Mouse (Mus musculus): ENCODE results near the gene Flt3. TPM values are rescaled to one million over a fixed set of nuclear protein-coding genes. Genes with fewer than 3 reads are reported as not detected.

Gene Flt3
- total RNA-seq, 2 experiments from 2014 or later: 4.7 to 5.3 TPM

- intact Hi-C loops (cut with DNase I): loop anchor here (1.0 to 5.0 kb wide), 6 partner anchors 92 to 642 kb away; partner anchors contain the start of gene Flt1
- DNase-seq (ENCODE audit: low spot score in 2 of 2): peak in 1 of 2 experiments; percentile 50
Observed at GRCm38 (mm10) chr5:147319653-147320052, 80.6 kb downstream of the Flt3 start.

GRCm38 (mm10) chr5:147317991-147318390, 82.3 kb downstream of the Flt3 start:
- intact Hi-C loops (cut with DNase I): loop anchor here (2.0 to 5.0 kb wide), 4 partner anchors 91 to 641 kb away; partner anchors contain the start of gene Flt1
- DNase-seq (ENCODE audit: low spot score in 2 of 2): no peak

GRCm38 (mm10) chr5:147317321-147317720, 83.0 kb downstream of the Flt3 start:
- DNase-seq (ENCODE audit: low spot score in 2 of 2): no peak
- intact Hi-C loops (cut with DNase I): loop anchor here (5.0 kb wide), 3 partner anchors 90 to 640 kb away; partner anchors contain the start of gene Flt1

- DNase-seq (ENCODE audit: low spot score in 2 of 2): no peak
- intact Hi-C loops (cut with DNase I): loop anchor here (5.0 kb wide), 3 partner anchors 88 to 638 kb away; partner anchors contain the start of gene Flt1
Observed at GRCm38 (mm10) chr5:147315432-147316075, 84.7 kb downstream of the Flt3 start.

DNA sequence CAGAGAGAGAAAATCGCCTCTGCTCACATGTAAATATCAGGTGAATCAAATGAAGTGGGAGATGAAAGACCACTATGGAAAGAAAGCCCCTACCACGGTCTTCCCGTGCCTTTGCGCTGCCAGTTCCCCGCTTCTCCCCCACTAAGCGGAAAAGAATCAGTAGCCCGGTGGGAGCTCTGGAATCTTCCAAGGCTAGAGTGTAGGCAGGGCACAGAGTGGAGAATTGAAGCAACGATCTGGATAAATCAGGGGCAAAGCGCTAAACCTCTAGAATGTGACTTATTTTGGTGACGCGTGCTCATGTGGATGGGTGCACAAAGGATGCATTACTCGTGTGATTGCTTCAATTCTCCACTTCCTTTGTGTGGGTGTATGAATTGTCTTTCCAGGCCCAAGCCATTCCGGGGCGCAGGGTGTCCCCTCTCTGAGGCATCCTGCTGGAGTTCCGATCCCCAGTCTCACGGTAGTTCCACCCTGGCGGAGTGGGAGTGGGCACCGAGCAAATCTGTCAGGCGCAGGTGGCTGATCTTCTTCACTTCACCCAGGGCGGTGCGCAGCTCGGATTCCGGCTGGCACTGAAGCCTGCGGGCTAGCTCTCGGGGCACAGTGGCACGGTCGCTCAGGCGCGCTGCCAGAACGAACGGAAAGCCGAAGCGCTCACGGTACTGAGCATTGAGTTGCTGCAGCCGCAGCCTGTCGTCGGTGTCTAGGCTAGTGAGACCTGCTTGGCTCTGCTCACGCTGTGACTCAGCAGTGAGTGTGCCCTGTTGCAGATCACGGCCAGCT, 85.5 kb downstream of the Flt3 start:
- intact Hi-C loops (cut with DNase I): loop anchor here (5.0 kb wide), 4 partner anchors 38 to 638 kb away; partner anchors contain the start of gene Flt1
- no peak for DNase-seq (ENCODE audit: low spot score in 2 of 2)

DNA sequence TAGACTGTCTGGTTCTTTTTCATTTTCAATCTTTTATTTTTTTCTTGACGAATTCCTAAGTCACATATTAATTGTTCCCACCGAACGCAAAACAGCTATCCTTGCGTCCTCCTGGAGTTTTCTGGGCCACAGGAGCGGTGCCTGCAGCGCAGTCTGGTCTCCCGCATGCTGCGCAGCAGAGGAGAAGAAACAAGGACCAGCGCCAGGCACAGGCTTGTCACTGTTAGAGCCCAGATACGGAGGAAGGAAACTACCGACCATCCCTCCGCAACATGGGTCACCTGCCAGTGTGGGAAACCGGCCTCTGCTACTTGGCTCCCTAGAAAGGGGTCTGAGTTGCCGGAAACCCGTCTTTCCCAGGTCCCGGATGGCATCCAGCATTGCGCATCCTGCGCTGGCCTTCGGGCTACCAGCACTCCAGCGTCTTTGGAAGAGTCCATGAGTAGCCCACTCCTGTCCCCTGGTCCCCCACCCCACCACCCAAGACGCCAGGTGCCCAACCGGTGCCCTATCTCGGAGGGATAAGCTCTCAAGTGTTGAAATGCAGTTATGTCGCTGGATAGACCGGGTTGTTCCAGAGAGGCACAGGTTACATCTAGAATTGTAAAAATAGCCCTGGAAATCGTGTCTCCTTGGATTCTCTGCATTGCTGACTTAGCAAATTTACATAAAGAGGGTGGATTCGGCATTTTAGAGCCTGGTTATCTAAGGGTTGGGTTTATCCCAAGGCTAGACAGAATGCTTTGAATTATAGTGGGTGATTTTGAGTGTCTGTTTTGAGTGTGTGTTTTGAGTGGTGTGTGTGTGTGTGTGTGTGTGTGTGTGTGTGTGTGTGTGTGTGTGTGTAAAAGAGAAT, 87.2 kb downstream of the Flt3 start:
- intact Hi-C loops (cut with DNase I): loop anchor here (5.0 kb wide), 1 partner anchor 36 kb away; no protein-coding TSS in a partner anchor
- no peak for DNase-seq (ENCODE audit: low spot score in 2 of 2)

GRCm38 (mm10) chr5:147309786-147310185, 90.5 kb downstream of the Flt3 start:
- intact Hi-C loops (cut with DNase I): loop anchor here (5.0 kb wide), 1 partner anchor 32 kb away; no protein-coding TSS in a partner anchor
- no peak for DNase-seq (ENCODE audit: low spot score in 2 of 2)

DNA sequence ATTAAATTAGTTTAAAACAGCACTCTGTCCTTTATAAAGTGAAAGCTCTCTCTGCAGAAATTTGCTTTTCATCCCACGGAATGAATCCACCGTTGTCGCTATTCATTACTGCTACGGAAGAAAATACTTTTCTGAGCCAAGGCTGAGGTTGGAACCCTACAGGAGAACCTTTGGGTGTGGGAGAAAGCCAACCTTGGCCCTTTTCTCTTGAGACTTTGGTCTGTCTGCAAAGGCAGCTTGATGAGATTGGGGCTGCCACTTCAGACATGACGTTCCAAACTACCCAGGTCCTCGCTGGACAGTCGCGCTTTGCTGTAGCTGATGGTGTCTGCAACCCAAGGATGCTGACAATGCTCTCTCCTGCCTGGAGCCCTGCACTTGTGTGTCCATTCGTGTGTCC, 91.8 kb downstream of the Flt3 start:
- DNase-seq (ENCODE audit: low spot score in 2 of 2): no peak
- intact Hi-C loops (cut with DNase I): no loop called here

GRCm38 (mm10) chr5:147307398-147307785, 92.9 kb downstream of the Flt3 start:
- intact Hi-C loops (cut with DNase I): no loop called here
- no peak for DNase-seq (ENCODE audit: low spot score in 2 of 2)

- DNase-seq (ENCODE audit: low spot score in 2 of 2): no peak
- intact Hi-C loops (cut with DNase I): no loop called here
Observed at GRCm38 (mm10) chr5:147306638-147307397, 93.5 kb downstream of the Flt3 start, which contains the start of gene Cdx2. TSS of gene Cdx2 (minus strand) at chr5:147307270.

- no peak for DNase-seq (ENCODE audit: low spot score in 2 of 2)
- intact Hi-C loops (cut with DNase I): loop anchor here (2.0 kb wide), 1 partner anchor 119 kb away; no protein-coding TSS in a partner anchor
Observed at GRCm38 (mm10) chr5:147305856-147306637, 94.2 kb downstream of the Flt3 start.

DNA sequence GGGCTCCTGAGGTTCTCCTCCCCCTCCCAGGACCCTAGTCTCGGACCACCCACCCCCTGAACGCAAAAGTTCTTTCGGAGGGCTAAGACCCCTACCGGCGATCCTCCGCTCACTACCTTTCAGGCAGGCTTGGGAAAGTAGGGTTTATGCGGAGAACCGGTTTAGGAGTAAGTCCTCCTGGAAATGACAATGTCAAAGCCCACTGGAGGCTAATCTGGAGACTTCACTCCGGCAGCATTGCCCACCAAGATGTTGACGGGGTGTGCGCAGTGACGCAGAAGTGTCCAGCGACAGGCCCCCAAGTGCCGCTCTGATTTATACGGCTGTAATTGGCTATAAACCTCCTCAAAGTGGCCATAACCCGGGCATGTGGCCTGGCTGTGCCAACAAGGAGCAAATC, 95.1 kb downstream of the Flt3 start:
- intact Hi-C loops (cut with DNase I): loop anchor here (2.0 kb wide), 1 partner anchor 118 kb away; no protein-coding TSS in a partner anchor
- DNase-seq (ENCODE audit: low spot score in 2 of 2): no peak

GRCm38 (mm10) chr5:147304276-147305155, 95.8 kb downstream of the Flt3 start:
- intact Hi-C loops (cut with DNase I): loop anchor here (2.0 to 5.0 kb wide), 2 partner anchors 37 to 118 kb away; partner anchors contain the start of gene Pdx1
- DNase-seq (ENCODE audit: low spot score in 2 of 2): no peak

DNA sequence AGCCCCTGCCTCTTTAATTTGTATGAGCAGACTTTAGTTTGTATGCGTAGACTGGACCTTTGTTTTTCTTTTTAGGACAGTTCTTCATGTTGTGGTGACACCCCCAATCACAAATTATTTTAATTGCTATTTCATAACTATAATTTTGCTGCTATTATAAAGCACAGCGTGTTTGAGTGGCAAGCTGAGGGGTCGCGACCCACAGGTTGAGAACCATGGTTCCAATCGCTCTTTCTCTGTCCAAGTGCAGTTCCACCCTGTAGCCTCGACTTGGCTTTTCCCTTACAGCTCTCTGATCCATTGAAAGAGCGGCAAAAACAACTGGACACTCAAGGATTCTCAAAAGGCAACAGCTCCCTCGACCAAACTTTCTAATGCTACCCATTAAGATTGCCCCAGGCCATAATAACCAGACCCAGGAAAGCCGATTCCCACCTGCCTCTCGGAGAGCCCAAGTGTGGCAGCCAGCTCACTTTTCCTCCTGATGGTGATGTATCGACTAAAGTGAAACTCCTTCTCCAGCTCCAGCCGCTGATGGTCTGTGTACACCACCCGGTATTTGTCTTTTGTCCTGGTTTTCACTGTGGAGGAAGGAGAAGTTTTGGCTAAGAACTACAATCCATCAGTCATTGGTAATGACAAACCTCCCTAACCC, 97.4 kb downstream of the Flt3 start:
- DNase-seq (ENCODE audit: low spot score in 2 of 2): no peak
- intact Hi-C loops (cut with DNase I): loop anchor here (2.0 to 5.0 kb wide), 2 partner anchors 36 to 422 kb away; partner anchors contain the start of gene Pdx1

- intact Hi-C loops (cut with DNase I): loop anchor here (2.0 to 5.0 kb wide), 2 partner anchors 35 to 423 kb away; partner anchors contain the start of gene Pdx1
Observed at GRCm38 (mm10) chr5:147302141-147302540, 98.1 kb downstream of the Flt3 start.

DNA sequence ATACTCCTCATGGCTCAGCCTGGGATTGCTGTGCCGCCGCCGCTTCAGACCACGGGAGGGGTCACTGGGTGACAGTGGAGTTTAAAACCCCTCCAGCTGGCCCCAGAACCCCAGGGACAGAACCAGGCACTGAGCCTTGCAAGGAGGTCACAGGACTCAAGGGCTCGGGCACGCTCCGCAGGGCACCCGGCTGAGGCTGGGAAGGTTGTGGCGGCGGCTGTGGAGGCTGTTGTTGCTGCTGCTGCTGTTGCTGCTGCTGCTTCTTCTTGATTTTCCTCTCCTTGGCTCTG, 98.6 kb downstream of the Flt3 start:
- intact Hi-C loops (cut with DNase I): loop anchor here (2.0 to 5.0 kb wide), 2 partner anchors 34 to 423 kb away; partner anchors contain the start of gene Pdx1
- no peak for DNase-seq (ENCODE audit: low spot score in 2 of 2)

More at GRCm38 (mm10) chr5:147302141-147302540, 98.1 kb downstream of the Flt3 start:
- no peak for DNase-seq (ENCODE audit: low spot score in 2 of 2)
